Mouse (Mus musculus): Measurements from ENCODE around the gene Tgm7. TPM values are rescaled to one million over a fixed set of nuclear protein-coding genes. Genes with fewer than 3 reads are reported as not detected.
"Not testable (repeated sequence)": the region's sequence is repeated elsewhere in the genome, so short reads cannot be mapped to it uniquely, and the experiment has no call there.

Gene Tgm7
- polyA plus RNA-seq (2015; fragmentation: Nextera tagmentation; extraction: Ambion mirVana) = 0.37 and 0.38 TPM in 2 replicates

GRCm38 (mm10) chr2:121109695-121110094 lies at the start of gene Tgm7:
TSS of gene Tgm7 (minus strand) at chr2:121109795.
- no peak for DNase-seq (ENCODE audit: low spot score)

- DNase-seq (ENCODE audit: low spot score) = no peak
Measured at GRCm38 (mm10) chr2:121153100-121153499, 43.5 kb upstream of the Tgm7 start.

GRCm38 (mm10) chr2:121149679-121150078 lies 40.1 kb upstream of the Tgm7 start:
- no peak for DNase-seq (ENCODE audit: low spot score)

GRCm38 (mm10) chr2:121142415-121142814 lies 32.8 kb upstream of the Tgm7 start:
- no peak for DNase-seq (ENCODE audit: low spot score)

GRCm38 (mm10) chr2:121141216-121142035 lies 31.8 kb upstream of the Tgm7 start:
- no peak for DNase-seq (ENCODE audit: low spot score)

GRCm38 (mm10) chr2:121140018-121140882 lies 30.7 kb upstream of the Tgm7 start, which contains the start of the genes Adal and Lcmt2:
TSS of gene Adal (plus strand) at chr2:121140428.
TSS of gene Lcmt2 (minus strand) at chr2:121140653.
- peak; percentile 92 for DNase-seq (ENCODE audit: low spot score)

- DNase-seq (ENCODE audit: low spot score) = peak; percentile 6
Measured at GRCm38 (mm10) chr2:121139266-121140017, 29.8 kb upstream of the Tgm7 start.

- no peak for DNase-seq (ENCODE audit: low spot score)
Measured at GRCm38 (mm10) chr2:121137371-121137770, 27.8 kb upstream of the Tgm7 start.

- no peak for DNase-seq (ENCODE audit: low spot score)
Measured at GRCm38 (mm10) chr2:121132822-121133221, 23.2 kb upstream of the Tgm7 start.

- no peak for DNase-seq (ENCODE audit: low spot score)
Measured at GRCm38 (mm10) chr2:121128865-121129620, 19.4 kb upstream of the Tgm7 start.

GRCm38 (mm10) chr2:121127536-121127935 lies 17.9 kb upstream of the Tgm7 start:
- DNase-seq (ENCODE audit: low spot score) = no peak

GRCm38 (mm10) chr2:121126302-121126701 lies 16.7 kb upstream of the Tgm7 start:
- DNase-seq (ENCODE audit: low spot score) = not testable (repeated sequence)

GRCm38 (mm10) chr2:121119260-121119659 lies 9.7 kb upstream of the Tgm7 start:
- no peak for DNase-seq (ENCODE audit: low spot score)

- no peak for DNase-seq (ENCODE audit: low spot score)
Measured at GRCm38 (mm10) chr2:121115418-121115817, 5.8 kb upstream of the Tgm7 start.

- no peak for DNase-seq (ENCODE audit: low spot score)
Measured at GRCm38 (mm10) chr2:121105940-121106339, 3.7 kb downstream of the Tgm7 start.

GRCm38 (mm10) chr2:121102051-121102450 lies 7.5 kb downstream of the Tgm7 start:
- peak; percentile 68 for DNase-seq (ENCODE audit: low spot score)

- DNase-seq (ENCODE audit: low spot score) = no peak
Measured at GRCm38 (mm10) chr2:121089751-121090150, 19.8 kb downstream of the Tgm7 start.

- DNase-seq (ENCODE audit: low spot score) = no peak
Measured at GRCm38 (mm10) chr2:121088507-121088906, 21.1 kb downstream of the Tgm7 start.

GRCm38 (mm10) chr2:121085480-121086185 lies 24.0 kb downstream of the Tgm7 start, which contains the start of gene Tgm5:
TSS of gene Tgm5 (minus strand) at chr2:121085841.
- DNase-seq (ENCODE audit: low spot score) = no peak

GRCm38 (mm10) chr2:121082626-121083025 lies 27.0 kb downstream of the Tgm7 start:
- DNase-seq (ENCODE audit: low spot score) = no peak

All from thymus, postnatal 0 days (tissue).